Mouse (Mus musculus) left cerebral cortex, adult 11 months (tissue): Measurements from ENCODE around the gene Engase.

Experiments
- DNase-seq: peaks from one replicate; pipeline ENCODE4 v3.0.0; 2022; ENCODE audit warnings: low spot score

Gene Engase

GRCm38 (mm10) chr11:118488907-118489270, 12.3 kb downstream of the Engase start:
- no peak for DNase-seq

- no peak for DNase-seq
Measured at GRCm38 (mm10) chr11:118490566-118491218, 14.1 kb downstream of the Engase start.

- DNase-seq: no peak
Measured at GRCm38 (mm10) chr11:118491230-118491629, 14.6 kb downstream of the Engase start.

- DNase-seq: no peak
Measured at GRCm38 (mm10) chr11:118493458-118493857, 16.8 kb downstream of the Engase start.

- no peak for DNase-seq
Measured at GRCm38 (mm10) chr11:118494001-118494737, 17.5 kb downstream of the Engase start.

GRCm38 (mm10) chr11:118495065-118495464, 18.4 kb downstream of the Engase start:
- no peak for DNase-seq

GRCm38 (mm10) chr11:118496066-118496689, 19.5 kb downstream of the Engase start:
- no peak for DNase-seq

GRCm38 (mm10) chr11:118502990-118503389, 26.4 kb downstream of the Engase start:
- no peak for DNase-seq

GRCm38 (mm10) chr11:118503418-118504179, 27.0 kb downstream of the Engase start:
- no peak for DNase-seq

- DNase-seq: no peak
Measured at GRCm38 (mm10) chr11:118504180-118504454, 27.5 kb downstream of the Engase start.

GRCm38 (mm10) chr11:118507095-118507494, 30.5 kb downstream of the Engase start:
- DNase-seq: no peak

GRCm38 (mm10) chr11:118507904-118508303, 31.3 kb downstream of the Engase start:
- peak; percentile 56 for DNase-seq

- DNase-seq: no peak
Measured at GRCm38 (mm10) chr11:118508341-118508740, 31.7 kb downstream of the Engase start.

GRCm38 (mm10) chr11:118511851-118512250, 35.2 kb downstream of the Engase start:
- DNase-seq: peak; percentile 57

- DNase-seq: no peak
Measured at GRCm38 (mm10) chr11:118512257-118512910, 35.8 kb downstream of the Engase start.

- no peak for DNase-seq
Measured at GRCm38 (mm10) chr11:118517924-118518323, 41.3 kb downstream of the Engase start.

- no peak for DNase-seq
Measured at GRCm38 (mm10) chr11:118518743-118519142, 42.1 kb downstream of the Engase start.

GRCm38 (mm10) chr11:118520251-118520650, 43.6 kb downstream of the Engase start:
- DNase-seq: no peak

- DNase-seq: no peak
Measured at GRCm38 (mm10) chr11:118520932-118521331, 44.3 kb downstream of the Engase start.

- DNase-seq: no peak
Measured at GRCm38 (mm10) chr11:118523496-118524145, 47.0 kb downstream of the Engase start.

- DNase-seq: no peak
Measured at GRCm38 (mm10) chr11:118525059-118525458, 48.4 kb downstream of the Engase start.

GRCm38 (mm10) chr11:118528761-118529160, 52.1 kb downstream of the Engase start:
- no peak for DNase-seq
